Mouse (Mus musculus) gastrocnemius, adult 18-20 months (tissue): ENCODE results near the gene Hist1h2ai. TPM values are rescaled to one million over a fixed set of nuclear protein-coding genes. Genes with fewer than 3 reads are reported as not detected.
"Not testable (repeated sequence)": the region's sequence is repeated elsewhere in the genome, so short reads cannot be mapped to it uniquely, and the experiment has no call there.

ENCODE experiments used
- DNase-seq: peaks from one replicate; pipeline ENCODE4 v3.0.0; 2021; ENCODE audit warnings: low spot score
- long read RNA-seq, 2 experiments: library from polyadenylated mRNA; stranded (forward); transcript quantifications; one replicate each; pipeline ENCODE4 v2.0.0; 2021
- total RNA-seq, 2 experiments: library from RNA; stranded (reverse); gene quantifications; 2 replicates each; pipeline ENCODE4 v1.2.3; 2021

Gene Hist1h2ai
- total RNA-seq = 1 to 10 TPM in 1 of 2 experiments, not detected in 1; 1.5 TPM
- long read RNA-seq, experiment 1 = 0 reads
- long read RNA-seq, experiment 2 = 0 reads

DNA sequence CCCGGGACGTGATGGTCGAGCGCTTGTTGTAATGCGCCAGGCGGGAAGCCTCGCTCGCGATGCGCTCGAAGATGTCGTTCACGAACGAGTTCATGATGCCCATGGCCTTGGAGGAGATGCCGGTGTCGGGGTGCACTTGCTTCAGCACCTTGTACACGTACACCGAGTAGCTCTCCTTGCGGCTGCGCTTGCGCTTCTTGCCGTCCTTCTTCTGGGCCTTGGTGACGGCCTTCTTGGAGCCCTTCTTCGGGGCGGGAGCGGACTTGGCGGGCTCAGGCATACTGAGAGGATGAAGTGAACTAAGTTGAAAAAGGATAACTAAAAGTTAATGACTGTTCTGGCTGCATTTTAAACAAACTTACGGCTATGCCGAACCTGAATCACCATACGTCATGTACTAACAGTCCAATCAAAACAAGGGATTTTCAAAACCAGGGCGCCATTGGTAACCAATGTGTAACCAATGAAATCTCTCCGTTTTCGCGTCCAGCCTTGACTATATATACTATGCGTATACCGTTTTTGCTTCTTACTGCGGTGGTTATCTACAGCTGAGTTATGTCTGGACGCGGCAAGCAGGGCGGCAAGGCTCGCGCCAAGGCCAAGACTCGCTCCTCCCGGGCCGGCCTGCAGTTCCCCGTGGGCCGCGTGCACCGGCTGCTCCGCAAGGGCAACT lies at the start of gene Hist1h2ai, which contains the start of gene Hist1h2bl:
TSS of gene Hist1h2ai (plus strand) at position 559 of the 676 bp plus-strand sequence.
TSS of gene Hist1h2bl (minus strand) at position 280 of the 676 bp plus-strand sequence.
- peak; percentile 62 for DNase-seq

DNA sequence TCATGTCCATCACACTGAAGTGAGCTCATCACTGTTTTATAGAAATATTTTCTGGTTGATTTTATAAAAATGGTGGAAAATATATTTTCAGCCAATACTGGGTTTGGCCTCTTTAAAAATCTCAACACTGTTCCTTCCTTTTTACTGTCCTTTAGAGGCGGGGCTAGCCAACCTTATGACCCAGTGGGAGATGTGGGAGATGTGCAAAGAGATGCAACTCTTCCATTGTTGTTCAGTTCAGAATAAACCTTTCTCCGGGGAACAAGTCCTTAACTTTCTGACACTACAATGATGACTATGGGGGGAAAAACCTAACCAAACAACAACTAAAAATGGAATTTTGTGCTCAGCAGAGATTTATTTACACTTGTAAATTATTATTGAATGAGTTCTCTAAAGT lies 38.9 kb upstream of the Hist1h2ai start, which contains the start of gene Olfr1360:
TSS of gene Olfr1360 (minus strand) at position 101 of the 400 bp plus-strand sequence.
- DNase-seq = no peak

DNA sequence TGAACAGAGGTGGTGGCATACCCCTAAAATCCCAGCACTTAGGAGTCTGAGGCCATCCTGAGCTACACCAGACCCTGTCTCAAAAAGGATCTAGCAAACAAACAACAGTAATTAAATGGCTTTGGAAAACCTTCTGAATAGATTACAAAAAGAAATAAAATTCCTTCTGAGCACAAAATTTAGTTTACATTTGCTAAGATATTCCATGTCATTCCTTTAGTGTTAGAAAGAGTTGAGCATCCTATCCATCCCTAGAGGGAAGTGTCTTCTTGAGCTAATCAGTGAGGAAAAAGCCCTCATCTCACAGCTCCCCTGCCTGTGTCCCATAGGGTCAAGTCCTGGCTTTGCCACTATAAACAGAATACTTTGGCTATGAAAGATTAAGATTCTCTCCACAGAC lies 18.4 kb upstream of the Hist1h2ai start, which contains the start of gene Olfr1359:
TSS of gene Olfr1359 (plus strand) at position 301 of the 400 bp plus-strand sequence.
- DNase-seq = no peak

DNA sequence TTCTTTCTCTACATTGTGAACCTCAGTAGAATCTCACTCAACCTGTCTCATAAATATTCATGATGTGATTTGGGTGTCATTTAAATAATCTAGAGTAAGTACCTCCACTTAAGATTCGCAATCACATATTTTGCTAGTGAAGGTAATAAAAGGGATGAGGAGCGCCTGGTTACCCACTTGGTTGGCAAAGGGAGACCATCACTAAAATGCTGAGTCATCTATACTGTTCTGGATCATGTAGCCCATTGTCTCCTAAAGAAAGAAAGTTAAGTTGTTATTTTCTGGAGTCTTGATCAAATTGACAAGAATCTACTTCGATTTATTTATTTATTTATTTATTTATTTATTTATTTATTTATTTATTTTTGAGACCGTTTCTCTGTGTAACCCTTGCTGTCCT lies 9.6 kb upstream of the Hist1h2ai start:
- DNase-seq = no peak

DNA sequence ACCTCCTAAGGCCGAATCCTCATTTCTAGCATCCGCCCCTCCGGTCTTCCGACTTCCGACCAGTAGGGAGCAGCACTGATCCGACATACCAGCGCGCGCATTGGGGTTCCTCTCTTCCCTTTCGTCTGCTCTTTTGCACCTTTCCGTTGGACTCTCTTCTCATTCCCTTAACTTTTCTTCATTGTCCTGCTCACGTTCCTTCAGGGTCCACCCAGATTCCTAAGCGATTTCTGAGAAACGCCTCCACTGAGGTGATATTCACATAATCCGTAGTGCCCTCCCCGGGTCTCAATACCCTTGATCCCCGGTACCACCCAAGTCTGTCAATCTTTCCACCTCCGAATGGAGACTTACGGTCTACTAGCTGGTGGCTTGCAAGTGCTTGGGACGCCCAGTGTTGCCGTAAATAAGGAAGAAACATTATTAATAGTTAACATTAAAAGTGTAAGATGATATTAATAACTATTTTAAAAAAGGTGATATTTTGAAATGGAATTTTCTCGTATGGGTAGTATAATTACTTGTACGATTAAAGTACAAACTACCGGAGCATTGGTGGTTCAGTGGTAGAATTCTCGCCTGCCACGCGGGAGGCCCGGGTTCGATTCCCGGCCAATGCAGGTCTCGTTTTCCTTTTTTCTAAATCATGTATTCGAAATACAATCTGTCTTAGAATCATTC lies 6.1 kb upstream of the Hist1h2ai start:
- peak; percentile 89 for DNase-seq

DNA sequence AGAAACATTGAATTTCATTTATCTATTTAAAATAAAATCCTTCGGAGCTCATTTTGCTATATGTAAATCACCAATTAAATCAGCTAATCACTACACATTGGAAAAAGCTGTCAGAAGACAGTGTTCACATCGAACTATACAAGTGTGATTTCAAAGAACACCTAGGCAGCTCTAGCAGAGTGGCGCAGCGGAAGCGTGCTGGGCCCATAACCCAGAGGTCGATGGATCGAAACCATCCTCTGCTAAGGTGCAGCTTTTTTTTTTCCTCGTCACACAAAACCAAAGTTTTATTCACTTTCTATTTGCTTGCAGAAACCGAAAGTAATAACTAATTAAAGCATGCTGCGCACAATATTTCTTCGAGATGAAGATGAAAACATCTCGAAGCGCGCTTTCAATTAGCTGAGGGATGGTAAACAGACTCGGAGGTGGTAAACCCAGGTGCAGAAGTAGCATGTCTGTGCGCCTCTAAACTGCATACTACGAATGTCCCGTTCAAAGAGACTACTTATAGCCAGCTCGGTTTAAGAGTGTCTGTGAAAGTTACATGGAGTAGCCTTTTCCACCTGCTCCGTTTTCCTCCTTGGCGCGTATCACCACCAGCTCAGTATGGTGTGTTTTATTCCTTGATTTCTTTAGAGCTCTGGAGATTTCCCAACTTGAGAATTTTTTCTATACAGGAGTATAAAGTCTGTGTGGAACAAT lies 5.2 kb upstream of the Hist1h2ai start:
- DNase-seq = peak; percentile 81

DNA sequence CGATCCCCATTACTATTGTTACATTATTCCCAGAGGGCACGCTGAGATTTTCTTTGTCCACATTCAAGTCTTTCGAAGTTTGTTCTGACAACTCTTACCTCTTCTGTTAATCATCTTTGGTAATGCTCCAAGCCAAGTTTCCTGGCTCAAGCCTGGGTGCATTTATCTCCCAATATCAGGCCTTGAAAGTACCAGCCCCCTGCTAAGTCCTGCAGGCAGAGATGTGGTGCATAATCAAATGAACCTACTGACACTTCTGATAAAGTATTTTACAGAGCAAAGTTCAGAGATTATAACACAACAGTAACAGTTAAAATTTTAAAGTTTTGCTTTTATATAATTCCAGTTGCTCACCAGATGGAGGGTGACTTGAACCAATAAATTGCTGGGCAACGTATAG lies 4.5 kb upstream of the Hist1h2ai start:
- DNase-seq = no peak

DNA sequence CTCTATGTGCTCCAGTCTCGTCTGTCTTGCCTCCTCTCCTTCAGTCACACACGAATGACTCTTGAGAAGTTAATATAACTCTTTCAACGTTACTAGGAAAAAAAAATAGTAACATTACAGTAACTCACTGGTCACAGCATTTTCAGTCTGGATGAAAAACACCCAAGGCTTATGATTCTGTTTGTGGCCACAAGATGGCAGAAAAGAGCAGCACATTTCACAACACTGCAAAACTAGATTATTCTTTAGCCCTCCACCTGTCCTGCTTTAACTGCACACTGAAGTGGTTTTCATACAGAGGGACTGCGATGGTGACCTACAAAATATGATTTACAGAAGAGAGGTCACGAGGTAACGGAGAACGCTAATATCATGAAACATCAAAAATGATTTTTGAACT lies 1.5 kb upstream of the Hist1h2ai start:
- peak; percentile 54 for DNase-seq

DNA sequence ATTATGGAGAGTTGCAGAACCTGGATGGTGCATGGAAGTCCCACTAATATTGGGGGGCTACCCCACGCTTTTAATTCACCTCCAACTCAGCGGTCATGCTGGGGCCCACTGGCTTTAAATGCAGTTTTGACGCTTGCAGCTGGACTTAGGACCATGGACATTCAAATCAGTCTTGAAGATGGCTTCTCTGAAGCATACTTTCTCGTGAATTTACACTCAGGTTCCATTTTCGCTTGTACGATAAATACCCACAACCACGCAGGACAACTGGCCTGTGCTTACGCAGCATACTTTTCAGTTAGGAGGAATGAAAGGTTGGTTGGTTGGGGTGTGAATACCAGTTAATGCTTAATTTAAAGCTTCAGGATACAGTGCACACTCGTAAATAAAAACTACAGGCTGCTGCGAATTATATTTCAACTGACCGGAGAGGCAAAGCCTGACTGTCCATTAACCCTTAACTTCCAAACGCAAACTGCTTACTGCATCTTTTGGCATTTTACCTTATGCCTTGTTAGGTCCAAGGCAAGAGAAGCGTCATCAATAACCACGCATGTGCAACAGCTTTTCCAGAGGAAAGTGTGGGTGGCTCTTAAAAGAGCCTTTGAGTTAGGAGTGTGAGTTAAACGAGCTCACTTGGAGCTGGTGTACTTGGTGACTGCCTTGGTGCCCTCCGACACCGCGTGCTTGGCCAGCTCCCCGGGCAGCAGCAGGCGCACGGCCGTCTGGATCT lies 925 bp upstream of the Hist1h2ai start:
- DNase-seq = no peak

DNA sequence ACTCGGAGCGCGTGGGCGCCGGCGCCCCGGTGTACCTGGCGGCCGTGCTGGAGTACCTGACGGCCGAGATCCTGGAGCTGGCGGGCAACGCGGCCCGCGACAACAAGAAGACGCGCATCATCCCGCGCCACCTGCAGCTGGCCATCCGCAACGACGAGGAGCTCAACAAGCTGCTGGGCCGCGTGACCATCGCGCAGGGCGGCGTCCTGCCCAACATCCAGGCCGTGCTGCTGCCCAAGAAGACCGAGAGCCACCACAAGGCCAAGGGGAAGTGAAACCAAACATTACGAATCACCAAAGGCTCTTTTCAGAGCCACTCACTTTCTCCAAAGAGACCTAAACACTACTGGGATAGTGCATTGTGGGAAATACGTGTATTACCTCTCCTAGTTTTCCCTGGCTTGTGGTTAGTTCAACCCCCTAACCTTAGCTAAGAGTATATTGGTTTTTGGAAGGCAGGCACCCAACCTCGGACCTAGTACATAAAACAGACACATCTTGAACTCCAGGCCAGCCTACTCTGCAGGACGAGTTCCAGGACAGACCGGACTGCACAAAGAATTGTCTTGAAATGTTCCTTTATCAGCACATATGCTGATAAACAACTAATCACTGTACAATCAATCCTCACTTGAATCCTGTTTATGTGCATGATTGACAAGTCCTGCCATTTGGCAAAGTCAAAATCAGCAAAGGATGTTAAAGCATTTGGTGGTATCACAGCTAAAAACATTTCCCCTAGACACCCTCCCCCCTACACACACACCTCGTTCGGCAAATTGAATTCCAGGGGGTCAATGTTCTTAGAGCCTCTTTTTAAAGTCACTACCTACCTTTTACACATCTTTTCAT lies 544 bp downstream of the Hist1h2ai start:
- DNase-seq = not testable (repeated sequence)

DNA sequence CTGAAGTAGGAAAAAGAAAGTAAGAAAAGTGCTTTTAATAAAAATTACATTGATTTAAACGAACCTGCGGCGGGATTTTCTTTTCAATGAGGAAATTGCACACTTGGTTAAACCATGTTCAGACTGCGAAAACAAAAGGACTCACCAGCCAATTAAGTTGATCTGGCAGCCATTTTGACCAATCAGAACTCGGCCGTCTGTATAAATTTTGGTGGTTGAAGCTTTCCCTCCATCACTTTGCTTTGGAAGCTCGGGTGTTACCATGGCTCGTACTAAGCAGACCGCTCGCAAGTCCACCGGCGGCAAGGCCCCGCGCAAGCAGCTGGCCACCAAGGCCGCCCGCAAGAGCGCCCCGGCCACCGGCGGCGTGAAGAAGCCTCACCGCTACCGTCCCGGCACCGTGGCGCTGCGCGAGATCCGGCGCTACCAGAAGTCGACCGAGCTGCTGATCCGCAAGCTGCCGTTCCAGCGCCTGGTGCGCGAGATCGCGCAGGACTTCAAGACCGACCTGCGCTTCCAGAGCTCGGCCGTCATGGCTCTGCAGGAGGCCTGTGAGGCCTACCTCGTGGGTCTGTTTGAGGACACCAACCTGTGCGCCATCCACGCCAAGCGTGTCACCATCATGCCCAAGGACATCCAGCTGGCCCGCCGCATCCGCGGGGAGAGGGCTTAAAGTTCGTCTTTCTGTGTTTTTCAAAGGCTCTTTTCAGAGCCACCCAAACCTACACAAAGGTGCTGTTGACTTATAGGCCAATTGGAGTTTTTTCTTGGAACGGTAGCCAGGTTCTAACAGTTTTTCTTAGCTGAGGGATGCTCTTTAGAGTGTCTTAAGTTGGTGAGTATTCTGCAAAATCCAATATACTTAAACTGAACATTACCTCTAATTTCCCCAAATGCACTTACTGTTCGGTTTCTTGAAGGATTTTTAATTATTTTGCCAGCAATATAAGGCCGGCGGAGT lies 1.5 kb downstream of the Hist1h2ai start, which contains the start of gene Hist1h3h:
TSS of gene Hist1h3h (plus strand) at position 263 of the 961 bp plus-strand sequence.
- DNase-seq = peak; percentile 40

DNA sequence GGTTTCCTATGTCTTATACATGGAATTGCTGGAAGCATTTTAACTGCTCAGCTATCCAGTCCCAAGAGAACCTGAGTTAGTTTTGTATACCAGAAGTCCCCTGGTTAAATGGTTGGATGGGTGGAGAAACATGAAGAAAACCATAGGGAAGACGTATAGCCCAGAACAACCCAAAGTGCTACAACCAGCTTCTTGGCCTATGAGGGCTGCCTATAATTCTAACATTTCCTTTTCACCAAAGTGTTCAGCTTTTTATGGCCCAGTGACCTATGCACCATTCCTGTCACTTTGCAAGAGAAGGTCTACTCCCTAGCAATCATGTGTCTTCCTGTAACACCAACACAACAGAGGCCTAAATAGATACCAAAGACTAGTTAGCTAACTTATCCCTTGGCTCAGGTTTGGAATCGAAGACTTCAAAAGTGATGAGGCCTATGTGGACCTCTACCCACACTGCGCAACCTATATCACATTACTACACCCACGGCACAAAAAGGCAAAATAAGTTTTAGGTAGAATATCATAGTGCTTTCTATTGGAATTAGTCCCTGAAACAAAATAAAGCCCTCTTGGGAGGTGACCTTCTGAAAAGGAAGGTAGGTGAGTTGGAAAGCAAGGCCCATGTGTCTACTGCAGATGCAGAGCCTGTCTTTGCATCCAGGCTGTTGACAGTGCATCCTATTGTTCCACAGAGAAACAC lies 2.3 kb downstream of the Hist1h2ai start:
- no peak for DNase-seq

DNA sequence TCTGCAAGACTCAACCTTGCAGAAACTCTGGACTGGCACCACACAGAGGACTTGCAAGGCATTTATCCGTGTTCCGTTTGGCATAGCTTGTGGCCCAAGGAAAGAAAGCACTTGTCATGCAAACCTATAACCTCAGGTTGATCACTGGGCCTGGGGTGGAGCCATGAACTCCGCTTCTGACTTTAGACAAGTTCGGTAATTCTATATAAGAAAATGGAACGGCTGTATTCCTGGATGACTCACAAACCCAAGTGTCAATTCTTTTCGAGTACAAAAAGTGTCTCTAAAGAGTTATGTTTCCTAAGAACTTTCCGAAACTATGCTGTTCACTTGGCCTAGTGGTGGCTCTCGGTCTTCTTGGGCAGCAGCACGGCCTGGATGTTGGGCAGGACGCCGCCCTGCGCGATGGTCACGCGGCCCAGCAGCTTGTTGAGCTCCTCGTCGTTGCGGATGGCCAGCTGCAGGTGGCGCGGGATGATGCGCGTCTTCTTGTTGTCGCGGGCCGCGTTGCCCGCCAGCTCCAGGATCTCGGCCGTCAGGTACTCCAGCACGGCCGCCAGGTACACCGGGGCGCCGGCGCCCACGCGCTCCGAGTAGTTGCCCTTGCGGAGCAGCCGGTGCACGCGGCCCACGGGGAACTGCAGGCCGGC lies 5.0 kb downstream of the Hist1h2ai start:
- not testable (repeated sequence) for DNase-seq

DNA sequence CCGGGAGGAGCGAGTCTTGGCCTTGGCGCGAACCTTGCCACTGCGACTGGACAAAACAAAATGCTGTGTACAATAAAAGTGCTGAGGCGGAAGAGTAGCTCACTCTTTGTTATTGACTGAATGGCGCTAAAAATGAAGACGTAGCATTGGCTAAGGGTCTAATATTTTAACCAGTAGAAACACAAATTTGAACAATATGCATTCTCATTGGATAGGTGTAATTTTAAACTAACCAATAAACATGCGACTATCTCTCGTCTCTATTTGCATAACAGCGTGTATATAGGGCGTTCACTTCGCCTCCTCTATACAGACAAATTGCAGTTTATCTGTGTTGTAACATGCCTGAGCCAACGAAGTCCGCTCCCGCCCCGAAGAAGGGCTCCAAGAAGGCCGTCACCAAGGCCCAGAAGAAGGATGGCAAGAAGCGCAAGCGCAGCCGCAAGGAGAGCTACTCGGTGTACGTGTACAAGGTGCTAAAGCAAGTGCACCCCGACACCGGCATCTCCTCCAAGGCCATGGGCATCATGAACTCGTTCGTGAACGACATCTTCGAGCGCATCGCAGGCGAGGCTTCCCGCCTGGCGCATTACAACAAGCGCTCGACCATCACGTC lies 5.6 kb downstream of the Hist1h2ai start, which contains the start of gene Hist1h2bm:
TSS of gene Hist1h2bm (plus strand) at position 288 of the 616 bp plus-strand sequence.
- peak; percentile 35 for DNase-seq

DNA sequence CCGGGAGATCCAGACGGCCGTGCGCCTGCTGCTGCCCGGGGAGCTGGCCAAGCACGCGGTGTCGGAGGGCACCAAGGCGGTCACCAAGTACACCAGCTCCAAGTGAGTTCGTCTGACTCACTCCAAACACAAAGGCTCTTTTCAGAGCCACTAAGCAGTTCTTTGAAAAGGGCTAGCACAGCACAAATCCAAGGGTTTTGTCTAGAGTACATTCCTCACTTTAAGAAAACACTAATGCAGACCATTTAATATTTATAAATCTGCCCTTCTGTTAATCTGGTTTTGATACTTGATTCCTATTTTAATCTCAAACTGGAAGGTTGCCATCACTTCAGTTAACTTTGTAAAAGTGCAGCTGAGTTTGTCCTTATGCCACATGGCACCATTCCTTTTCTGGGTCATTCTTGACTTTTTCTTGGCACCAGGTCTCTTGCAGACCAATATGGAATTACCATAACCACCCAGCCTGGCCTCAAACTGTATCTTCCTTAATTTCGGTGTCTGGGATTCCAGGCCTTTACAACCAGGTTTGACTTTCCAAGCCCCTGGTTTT lies 6.2 kb downstream of the Hist1h2ai start:
- DNase-seq = no peak

DNA sequence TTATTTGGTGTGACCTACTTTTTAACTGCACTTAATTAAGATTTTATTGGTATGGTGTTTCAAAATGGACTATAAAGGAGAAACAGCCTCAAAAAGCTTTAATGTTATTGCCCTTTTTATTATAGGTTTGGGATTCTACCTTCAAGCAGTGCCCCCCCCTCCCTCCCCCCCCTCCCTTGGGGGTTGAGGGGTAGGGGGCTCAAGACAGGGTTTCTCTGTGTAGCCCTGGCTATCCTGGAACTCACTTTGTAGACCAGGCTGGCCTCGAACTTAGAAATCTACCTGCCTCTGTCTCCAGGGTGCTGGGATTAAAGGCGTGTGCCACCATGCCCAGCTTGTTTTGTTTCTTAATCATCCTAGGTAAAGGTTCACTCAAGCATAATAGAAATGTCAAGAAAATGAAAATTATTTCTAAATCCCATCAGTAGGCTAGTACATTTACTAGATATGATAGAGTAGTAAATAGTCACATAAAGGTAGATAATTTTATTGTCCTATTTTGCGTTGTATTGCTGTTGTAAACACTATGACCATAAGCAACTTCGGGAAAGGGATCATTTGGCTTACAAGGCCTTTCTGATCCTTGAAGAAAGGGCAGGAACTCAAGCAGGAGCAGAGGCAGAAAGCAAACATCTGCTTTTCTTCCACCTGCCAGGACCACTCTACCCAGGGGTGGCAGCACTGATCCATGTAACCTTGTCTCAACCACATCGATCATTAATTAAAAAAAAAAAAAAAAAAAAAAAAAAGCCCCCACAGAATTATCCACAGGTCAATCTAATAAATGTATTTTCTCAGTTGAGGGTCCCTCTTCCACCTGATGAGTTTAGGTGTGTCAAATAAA lies 7.0 kb downstream of the Hist1h2ai start:
- no peak for DNase-seq
